Mouse (Mus musculus) MEL (cell line): ENCODE data around the gene Frg2f1.

Experiments
- CTCF ChIP-seq, 3 experiments: IDR thresholded peaks in 2 of 3; conservative IDR thresholded peaks in 1 of 3; 2 replicates each; pipeline ENCODE4 v1.5.1; 2011 to 2012; ENCODE audit warnings: low read length in 3 of 3, low read depth in 2 of 3, mild to moderate bottlenecking in 2 of 3, improper control_type of control experiment in 1 of 3, inconsistent platforms in 1 of 3, mixed read lengths in 1 of 3, moderate library complexity in 1 of 3; ENCODE audit not compliant: control insufficient read depth in 1 of 3, insufficient read depth in 1 of 3, poor library complexity in 1 of 3, severe bottlenecking in 1 of 3
- E2F4 ChIP-seq: IDR thresholded peaks from 2 replicates; pipeline ENCODE4 v1.6.1; 2011; ENCODE audit warnings: low read depth, low read length, improper control_type of control experiment, borderline replicate concordance
- ETS1 ChIP-seq: IDR thresholded peaks from 2 replicates; pipeline ENCODE4 v1.6.1; 2012; ENCODE audit warnings: low read depth, mild to moderate bottlenecking, inconsistent platforms, low read length, improper control_type of control experiment, moderate library complexity
- JUND ChIP-seq: IDR thresholded peaks from 2 replicates; pipeline ENCODE4 v1.6.1; 2011; ENCODE audit warnings: low read depth, mild to moderate bottlenecking, improper control_type of control experiment, low read length
- POLR2A ChIP-seq, 2 experiments: IDR thresholded peaks; 2 replicates each; pipeline ENCODE4 v1.6.1; 2011 to 2012; ENCODE audit warnings: low read length in 2 of 2, mild to moderate bottlenecking in 2 of 2, control low read depth in 1 of 2, improper control_type of control experiment in 1 of 2, low read depth in 1 of 2, moderate library complexity in 1 of 2; ENCODE audit not compliant: control insufficient read depth in 1 of 2, insufficient read depth in 1 of 2, poor library complexity in 1 of 2
- TAL1 ChIP-seq: IDR thresholded peaks from 2 replicates; pipeline ENCODE4 v1.6.1; 2012; ENCODE audit warnings: mild to moderate bottlenecking, inconsistent platforms, low read length, moderate library complexity, mixed read lengths
- TCF12 ChIP-seq: IDR thresholded peaks from 2 replicates; pipeline ENCODE4 v1.6.1; 2014; ENCODE audit warnings: low read depth, mild to moderate bottlenecking, inconsistent platforms, low read length, improper control_type of control experiment, moderate library complexity
- UBTF ChIP-seq: IDR thresholded peaks from 2 replicates; pipeline ENCODE4 v1.6.1; 2012; ENCODE audit warnings: low read depth, mild to moderate bottlenecking, inconsistent platforms, low read length, improper control_type of control experiment, moderate library complexity, borderline replicate concordance; ENCODE audit not compliant: insufficient read depth
- USF1 ChIP-seq: IDR thresholded peaks from 2 replicates; pipeline ENCODE4 v1.6.1; 2014; ENCODE audit warnings: low read depth, mild to moderate bottlenecking, inconsistent platforms, low read length, improper control_type of control experiment, moderate library complexity

- TF ChIP-seq TCF12 (no peak), CTCF (IDR thresholded peaks at IDR 0.05 in 2 of 3, conservative IDR thresholded peaks at IDR 0.05 in 1 of 3; ENCODE audit: control insufficient read depth in 1 of 3, insufficient read depth in 1 of 3, low read depth in 2 of 3, low read length in 3 of 3, poor library complexity in 1 of 3, severe bottlenecking in 1 of 3) (peak; percentile 16 to 41 (median 35); a peak in 3 of 6 replicates), JUND (no peak), UBTF (no peak), POLR2A (IDR thresholded peaks at IDR 0.05; ENCODE audit: control insufficient read depth in 1 of 2, insufficient read depth in 1 of 2, low read depth in 1 of 2, low read length in 2 of 2, poor library complexity in 1 of 2) (no peak), E2F4 (no peak), USF1 (no peak), ETS1 (no peak), TAL1 (no peak)
These were observed 48.5 kb downstream of the Frg2f1 start for GRCm38 (mm10) chr4:119490806-119491205.
